Mouse (Mus musculus) forebrain, postnatal 0 days (tissue): ENCODE measurements around the gene Rnls. TPM values are rescaled to one million over a fixed set of nuclear protein-coding genes. Genes with fewer than 3 reads are reported as not detected.

Source experiments
- ATAC-seq: fragments of 200-750 bp; cut with Nextera tagmentation; 2 replicates; pipeline ENCODE4 v1.8.0; 2017; ENCODE audit warnings: mild to moderate bottlenecking, moderate library complexity
- DNase-seq: peaks from one replicate; pipeline ENCODE4 v3.0.0-alpha.2; 2015
- H3K27ac ChIP-seq: fragments of 300-500 bp; sonication (generic); 2 replicates; pipeline ENCODE4 v1.5.1; 2014; ENCODE audit warnings: low read depth, mild to moderate bottlenecking, antibody characterized with exemption, low read length, moderate library complexity, mixed read lengths
- H3K27me3 ChIP-seq: fragments of 300-500 bp; sonication (generic); 2 replicates; pipeline ENCODE4 v1.6.1; 2014; ENCODE audit warnings: mild to moderate bottlenecking, low read length, mixed read lengths; ENCODE audit not compliant: insufficient read depth
- H3K36me3 ChIP-seq: fragments of 300-500 bp; sonication (generic); 2 replicates; pipeline ENCODE4 v1.6.1; 2014; ENCODE audit warnings: mild to moderate bottlenecking, moderate library complexity; ENCODE audit not compliant: insufficient read depth
- H3K4me1 ChIP-seq: fragments of 300-500 bp; sonication (generic); 2 replicates; pipeline ENCODE4 v1.6.1; 2014; ENCODE audit warnings: antibody characterized with exemption; ENCODE audit not compliant: insufficient read depth
- H3K4me2 ChIP-seq: fragments of 300-500 bp; sonication (generic); 2 replicates; pipeline ENCODE4 v1.6.1; 2014; ENCODE audit warnings: low read depth, mild to moderate bottlenecking, moderate library complexity
- H3K4me3 ChIP-seq: fragments of 300-500 bp; sonication (generic); 2 replicates; pipeline ENCODE4 v1.5.1; 2014; ENCODE audit warnings: low read depth, low read length, mixed read lengths
- H3K9ac ChIP-seq: fragments of 300-500 bp; sonication (generic); 2 replicates; pipeline ENCODE4 v1.6.1; 2014; ENCODE audit warnings: mild to moderate bottlenecking
- H3K9me3 ChIP-seq: fragments of 300-500 bp; sonication (generic); 2 replicates; pipeline ENCODE4 v1.6.1; 2016; ENCODE audit warnings: low read length
- CTCF ChIP-seq: sonication (generic); IDR thresholded peaks from 2 replicates; pipeline ENCODE4 v1.5.1; 2016; ENCODE audit warnings: antibody characterized with exemption, control low read depth, low read depth
- WGBS: fragments of 180-500 bp; shearing (Covaris S2); extraction: QIAGEN DNeasy Blood & Tissue Kit; methylation state at CpG from one replicate; pipeline ENCODE4 v1.1.7; 2014; 5-methylcytosine and 5-hydroxymethylcytosine counted together
- polyA plus RNA-seq: library from polyadenylated mRNA; unstranded; fragments of >200 nt; fragmentation: Nextera tagmentation; extraction: Ambion mirVana; gene quantifications from 2 replicates; pipeline ENCODE4 v1.2.1, GENCODE M21; 2015
- total RNA-seq: library from RNA; depleted of rRNA; stranded (reverse); fragments of >200 nt; gene quantifications from 2 replicates; pipeline ENCODE4 v1.2.3, GENCODE M21; 2014

The Rnls gene
- total and polyA plus RNA-seq, 2 experiments from 2014 or later = 1.5 to 8.7 TPM

DNA sequence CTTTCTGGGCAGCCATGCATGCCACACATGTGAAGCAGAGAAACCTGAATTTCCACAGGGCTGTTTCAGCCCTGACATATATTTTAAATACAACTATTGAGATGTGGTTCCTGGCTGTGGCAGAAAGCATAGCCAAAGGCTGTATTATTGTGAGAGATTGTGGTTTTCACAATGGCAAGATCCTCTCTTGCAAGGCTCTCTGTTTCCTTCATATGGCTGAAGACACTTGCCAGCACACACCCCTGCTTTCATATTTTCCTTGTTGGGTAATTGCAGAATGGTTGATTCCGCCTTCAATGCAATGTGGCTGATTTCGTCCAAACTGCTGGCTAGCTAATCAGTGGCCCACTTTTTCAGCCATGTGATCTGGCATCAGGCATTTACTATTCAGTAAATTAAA, 248.9 kb downstream of the Rnls start:
- H3K9me3 ChIP-seq = no peaks in the 10 kb centered on the region
- ATAC-seq = no peak
- no peak for TF ChIP-seq CTCF
- WGBS = 84% methylated on average over 2 of the region's 2 CpGs
- H3K9ac ChIP-seq = no peak overlapping the region
- no peaks in the 10 kb centered on the region for H3K4me1 ChIP-seq
- no peak for DNase-seq
- H3K4me2 ChIP-seq = no peak overlapping the region
- H3K4me3 ChIP-seq = no peak overlapping the region
- H3K36me3 ChIP-seq = no peaks in the 10 kb centered on the region
- H3K27ac ChIP-seq = no peak overlapping the region
- no peaks in the 10 kb centered on the region for H3K27me3 ChIP-seq

DNA sequence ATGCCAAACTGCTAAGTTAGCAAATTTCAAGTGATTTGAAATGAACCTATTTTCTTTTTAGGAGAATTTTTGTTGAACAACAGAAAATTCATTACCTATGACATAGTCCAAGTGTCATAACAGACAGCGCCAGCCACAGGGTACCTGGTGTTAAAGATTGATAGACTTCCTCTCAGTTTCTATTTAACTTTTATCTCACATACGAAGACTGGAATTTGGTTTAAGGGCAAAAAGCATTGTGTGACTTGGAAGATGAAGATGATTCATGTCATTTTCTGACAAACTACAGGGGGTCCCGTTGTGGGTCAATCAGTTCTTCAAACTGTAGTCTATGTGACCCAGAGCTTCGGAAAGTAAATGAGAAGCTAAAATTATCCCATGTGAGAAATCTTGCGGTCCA, 254.8 kb downstream of the Rnls start:
- WGBS = 91% methylated on average over 5 of the region's 5 CpGs
- Histone ChIP-seq H3K4me1 (no peaks in the 10 kb centered on the region), H3K27me3 (no peaks in the 10 kb centered on the region), H3K4me3 (no peak overlapping the region), H3K9ac (no peak overlapping the region), H3K9me3 (no peaks in the 10 kb centered on the region), H3K36me3 (no peaks in the 10 kb centered on the region), H3K27ac (no peak overlapping the region), H3K4me2 (no peak overlapping the region)
- no peak for TF ChIP-seq CTCF
- no peak for DNase-seq
- ATAC-seq = no peak

- H3K27ac ChIP-seq = no peak overlapping the region
- 93% methylated on average over 6 of the region's 6 CpGs for WGBS
- H3K9ac ChIP-seq = no peak overlapping the region
- no peak for ATAC-seq
- no peaks in the 10 kb centered on the region for H3K4me1 ChIP-seq
- DNase-seq = no peak
- H3K4me2 ChIP-seq = no peak overlapping the region
- H3K27me3 ChIP-seq = no peaks in the 10 kb centered on the region
- no peak for TF ChIP-seq CTCF
- no peak overlapping the region for H3K4me3 ChIP-seq
- no peaks in the 10 kb centered on the region for H3K9me3 ChIP-seq
- no peaks in the 10 kb centered on the region for H3K36me3 ChIP-seq
Measured at GRCm38 (mm10) chr19:33122611-33123226, 269.4 kb downstream of the Rnls start.

DNA sequence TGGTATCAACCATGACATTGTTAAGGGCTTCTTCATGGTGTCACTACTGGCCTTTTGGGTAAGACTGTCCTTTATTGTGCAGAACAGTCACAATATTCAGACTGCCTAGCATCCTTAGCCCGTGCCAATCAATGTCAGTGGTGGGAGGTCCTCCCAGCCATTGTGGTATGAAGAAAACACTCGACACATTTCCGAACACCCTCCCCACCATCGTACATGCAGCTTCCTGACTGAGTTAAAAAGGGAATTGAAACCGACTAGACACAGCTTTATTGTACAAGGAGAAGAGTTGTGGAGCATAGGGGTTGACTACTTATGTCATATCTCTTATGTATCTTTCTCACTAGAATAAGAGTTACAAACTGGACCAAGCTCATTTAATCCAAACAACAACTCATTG, 272.1 kb downstream of the Rnls start:
- ATAC-seq = no peak
- Histone ChIP-seq H3K4me3 (no peak overlapping the region), H3K27ac (no peak overlapping the region), H3K9ac (no peak overlapping the region), H3K27me3 (no peaks in the 10 kb centered on the region), H3K9me3 (no peaks in the 10 kb centered on the region), H3K4me1 (no peaks in the 10 kb centered on the region), H3K4me2 (no peak overlapping the region), H3K36me3 (no peaks in the 10 kb centered on the region)
- no peak for TF ChIP-seq CTCF
- DNase-seq = no peak
- 78% methylated on average over 5 of the region's 5 CpGs for WGBS

DNA sequence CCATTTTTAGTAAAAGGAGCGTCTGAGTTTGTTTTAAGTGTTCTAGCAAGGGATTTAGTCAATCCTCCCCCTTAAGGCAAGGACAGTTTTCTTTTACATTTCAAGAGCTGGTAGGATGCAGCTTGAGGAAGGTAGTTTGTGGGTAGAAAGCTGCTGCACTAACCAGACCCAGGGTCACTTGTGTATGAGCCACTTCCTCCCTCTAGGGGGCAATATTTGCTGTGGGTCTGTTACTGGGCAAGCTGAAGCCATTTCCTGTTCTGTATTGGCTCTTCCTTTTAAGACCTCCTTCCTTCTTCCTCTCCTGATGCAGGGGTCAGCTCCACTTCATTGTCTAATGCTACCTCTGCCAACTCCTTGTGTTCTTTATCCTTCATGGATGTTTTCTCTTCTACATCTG, 273.2 kb downstream of the Rnls start:
- H3K27ac ChIP-seq = no peak overlapping the region
- no peaks in the 10 kb centered on the region for H3K4me1 ChIP-seq
- TF ChIP-seq CTCF = no peak
- H3K4me3 ChIP-seq = no peak overlapping the region
- WGBS = 73% methylated on average over 1 of the region's 1 CpGs
- no peaks in the 10 kb centered on the region for H3K36me3 ChIP-seq
- ATAC-seq = no peak
- no peaks in the 10 kb centered on the region for H3K9me3 ChIP-seq
- no peak for DNase-seq
- no peaks in the 10 kb centered on the region for H3K27me3 ChIP-seq
- no peak overlapping the region for H3K9ac ChIP-seq
- H3K4me2 ChIP-seq = no peak overlapping the region

DNA sequence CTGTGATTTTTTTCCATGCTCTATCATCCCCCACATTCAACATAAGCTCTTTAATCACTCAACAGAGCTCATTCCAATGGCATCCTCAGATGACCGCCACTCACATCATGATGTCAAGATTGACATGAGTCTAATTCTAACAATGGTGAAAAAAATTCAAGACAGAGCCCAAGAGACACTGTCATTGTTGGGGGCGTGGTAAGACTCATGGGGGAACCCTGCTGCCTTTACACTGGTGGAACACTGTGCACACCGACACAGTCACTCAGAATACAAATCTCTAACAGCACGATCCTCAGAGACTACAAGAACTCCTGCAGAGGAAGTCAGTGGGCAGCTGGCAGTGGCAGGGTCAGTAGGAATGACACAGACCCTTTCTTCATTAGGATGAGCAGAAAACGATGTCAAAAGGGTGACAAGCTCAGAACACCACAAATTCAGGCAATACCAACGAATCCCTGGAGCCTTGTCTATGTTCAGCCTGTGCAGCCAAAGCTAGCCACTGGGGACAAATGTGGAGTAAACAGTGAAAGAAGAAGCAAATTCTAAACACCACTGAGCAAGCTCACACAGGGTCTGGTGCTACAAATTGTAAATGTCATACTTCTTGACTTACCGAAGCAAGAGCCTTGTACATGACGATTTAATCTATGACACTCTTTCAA, 277.3 kb downstream of the Rnls start:
- H3K4me3 ChIP-seq = no peak overlapping the region
- ATAC-seq = no peak
- WGBS = 81% methylated on average over 8 of the region's 8 CpGs
- H3K9me3 ChIP-seq = no peaks in the 10 kb centered on the region
- no peaks in the 10 kb centered on the region for H3K36me3 ChIP-seq
- no peak for TF ChIP-seq CTCF
- H3K9ac ChIP-seq = no peak overlapping the region
- no peak overlapping the region for H3K27ac ChIP-seq
- no peak overlapping the region for H3K4me2 ChIP-seq
- DNase-seq = no peak
- H3K27me3 ChIP-seq = no peaks in the 10 kb centered on the region
- H3K4me1 ChIP-seq = no peaks in the 10 kb centered on the region

DNA sequence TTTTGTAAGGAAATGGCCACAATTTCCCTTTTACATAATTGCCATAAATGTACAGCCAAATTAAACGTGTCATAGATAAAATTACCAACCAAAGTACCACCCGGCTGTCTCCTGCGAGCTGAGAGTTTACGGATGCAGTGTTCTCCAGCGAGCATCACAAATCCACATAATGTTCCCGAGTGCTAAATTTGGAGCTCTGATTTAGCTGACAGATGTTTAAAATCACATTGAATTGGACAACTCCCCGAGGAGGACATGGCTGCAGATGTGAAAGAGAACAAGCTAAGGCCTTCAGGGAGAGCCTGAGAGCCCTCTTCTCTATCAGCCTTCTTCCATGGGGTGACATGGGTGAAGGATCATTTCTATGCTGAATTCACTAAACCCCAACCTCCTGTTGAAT, 278.3 kb downstream of the Rnls start:
- no peaks in the 10 kb centered on the region for H3K9me3 ChIP-seq
- ATAC-seq (no peak), DNase-seq (no peak)
- no peak for TF ChIP-seq CTCF
- H3K4me2 ChIP-seq = no peak overlapping the region
- no peak overlapping the region for H3K27ac ChIP-seq
- no peaks in the 10 kb centered on the region for H3K36me3 ChIP-seq
- no peaks in the 10 kb centered on the region for H3K4me1 ChIP-seq
- no peaks in the 10 kb centered on the region for H3K27me3 ChIP-seq
- H3K4me3 ChIP-seq = no peak overlapping the region
- 67% methylated on average over 7 of the region's 7 CpGs for WGBS
- H3K9ac ChIP-seq = no peak overlapping the region
